Mouse (Mus musculus): ENCODE data around the gene Rccd1. TPM values are rescaled to one million over a fixed set of nuclear protein-coding genes. Genes with fewer than 3 reads are reported as not detected.

Rccd1 gene
- polyA plus RNA-seq, 1 experiment from 2014 or later: 13.9 TPM

- Histone ChIP-seq H3K9ac (no peak overlapping the region), H3K9me3 (no peaks in the 10 kb centered on the region), H3K27me3 (replicated peaks) (no peaks in the 10 kb centered on the region), H3K4me2 (no peak overlapping the region), H3K4me3 (no peak overlapping the region), H3K36me3 (replicated peaks) (0 out of 2 replicates have a peak, but pooled peaks cover 6% of the 10 kb centered on the region), H3K27ac (no peak overlapping the region), H3K4me1 (no peaks in the 10 kb centered on the region)
- ATAC-seq (replicated peaks): no peak
- WGBS: 90% methylated on average over 4 of the region's 4 CpGs
These were observed 79.4 kb downstream of the Rccd1 start for GRCm38 (mm10) chr7:80244851-80245250.

Other genes starting within 250 kb of the Rccd1 start
- gene Idh2, start 209.1 kb downstream of the Rccd1 start, polyA plus RNA-seq (2015; fragmentation: Nextera tagmentation; extraction: Ambion mirVana): 242 and 249 TPM in 2 replicates
- 26.9 and 27.0 TPM in 2 replicates for gene Sema4b, start 137.6 kb downstream of the Rccd1 start, polyA plus RNA-seq (2015; fragmentation: Nextera tagmentation; extraction: Ambion mirVana)
- 28.5 and 29.7 TPM in 2 replicates for gene Cib1, start 91.6 kb downstream of the Rccd1 start, polyA plus RNA-seq (2015; fragmentation: Nextera tagmentation; extraction: Ambion mirVana)
- 4.5 and 5.3 TPM in 2 replicates for gene Gdpgp1, start 91.6 kb downstream of the Rccd1 start, polyA plus RNA-seq (2015; fragmentation: Nextera tagmentation; extraction: Ambion mirVana)
- gene Ttll13, start 78.1 kb downstream of the Rccd1 start, polyA plus RNA-seq (2015; fragmentation: Nextera tagmentation; extraction: Ambion mirVana): 2.1 and 2.9 TPM in 2 replicates
- 72.9 and 74.5 TPM in 2 replicates for gene Ngrn, start 63.2 kb downstream of the Rccd1 start, polyA plus RNA-seq (2015; fragmentation: Nextera tagmentation; extraction: Ambion mirVana)
- 26.8 and 32.6 TPM in 2 replicates for gene Vps33b, start 54.8 kb downstream of the Rccd1 start, polyA plus RNA-seq (2015; fragmentation: Nextera tagmentation; extraction: Ambion mirVana)
- gene Prc1, start 30.0 kb downstream of the Rccd1 start, polyA plus RNA-seq (2015; fragmentation: Nextera tagmentation; extraction: Ambion mirVana): 33.8 and 39.8 TPM in 2 replicates
- 60.2 and 62.0 TPM in 2 replicates for gene Unc45a, start 16.6 kb upstream of the Rccd1 start, polyA plus RNA-seq (2015; fragmentation: Nextera tagmentation; extraction: Ambion mirVana)
- gene Hddc3, start 18.6 kb upstream of the Rccd1 start, polyA plus RNA-seq (2015; fragmentation: Nextera tagmentation; extraction: Ambion mirVana): 22.1 and 26.4 TPM in 2 replicates
- 26.4 and 28.2 TPM in 2 replicates for gene Man2a2, start 46.9 kb upstream of the Rccd1 start, polyA plus RNA-seq (2015; fragmentation: Nextera tagmentation; extraction: Ambion mirVana)
- gene Fes, start 63.5 kb upstream of the Rccd1 start, polyA plus RNA-seq (2015; fragmentation: Nextera tagmentation; extraction: Ambion mirVana): 4.4 and 4.8 TPM in 2 replicates
- gene Furin, start 81.0 kb upstream of the Rccd1 start, polyA plus RNA-seq (2015; fragmentation: Nextera tagmentation; extraction: Ambion mirVana): 5.7 and 6.3 TPM in 2 replicates
- 9.4 and 10.1 TPM in 2 replicates for gene Blm, start 210.7 kb upstream of the Rccd1 start, polyA plus RNA-seq (2015; fragmentation: Nextera tagmentation; extraction: Ambion mirVana)